Mouse (Mus musculus): ENCODE measurements around the gene Ccnq. TPM values are rescaled to one million over a fixed set of nuclear protein-coding genes. Genes with fewer than 3 reads are reported as not detected.

The Ccnq gene
- 23.8 and 27.7 TPM in 2 replicates for polyA plus RNA-seq (2015; fragmentation: Nextera tagmentation; extraction: Ambion mirVana)

DNA sequence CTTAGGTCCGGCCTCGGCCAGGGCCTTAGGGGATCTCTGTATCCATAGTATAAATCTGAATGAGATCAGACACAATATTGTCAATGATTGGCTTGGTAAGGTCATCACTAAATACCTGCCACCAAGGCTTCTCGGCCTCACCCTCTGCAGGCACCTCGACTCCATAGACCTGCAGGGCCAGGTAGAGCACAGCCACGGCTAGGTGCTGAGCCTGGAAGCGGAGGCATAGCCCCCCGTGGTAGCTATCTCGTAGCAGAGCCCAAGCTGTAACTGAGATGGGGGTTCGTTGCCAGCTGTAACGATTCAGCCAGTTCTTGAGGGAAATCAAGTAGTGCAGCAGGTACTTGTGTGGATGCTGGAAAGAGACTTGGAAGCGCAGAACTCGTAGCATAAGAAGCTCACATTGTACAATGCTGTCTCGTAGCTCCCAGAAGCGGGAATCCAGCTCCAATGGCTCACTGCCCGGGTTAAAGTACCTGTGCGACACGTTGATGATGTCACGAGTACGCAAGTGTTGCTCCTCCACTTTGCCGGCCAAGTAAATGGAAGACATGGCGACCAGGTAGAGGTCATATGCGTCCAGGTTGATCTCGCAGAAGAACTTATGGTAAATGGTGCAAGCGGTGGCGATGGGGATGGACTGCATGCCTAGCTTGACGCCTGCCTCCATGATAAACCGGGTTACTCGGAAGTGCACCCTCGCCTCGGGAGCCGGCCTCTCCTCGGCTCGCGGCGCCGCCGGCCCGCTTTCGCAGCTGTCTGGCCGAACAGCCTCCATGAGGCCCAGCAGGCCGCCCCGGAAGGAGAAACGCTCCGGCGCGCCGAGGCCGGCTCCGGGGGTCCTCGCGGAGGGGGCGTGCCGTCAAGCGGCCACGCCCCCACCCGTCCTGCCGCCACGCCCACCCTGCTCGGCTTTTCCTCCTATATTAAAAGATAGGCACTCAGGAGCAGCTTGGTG is at the start of gene Ccnq:
Gene Ccnq, minus strand, starts transcription at position 845 of the 958 bp plus-strand sequence.
- 9% methylated on average over 59 of the region's 59 CpGs for WGBS

DNA sequence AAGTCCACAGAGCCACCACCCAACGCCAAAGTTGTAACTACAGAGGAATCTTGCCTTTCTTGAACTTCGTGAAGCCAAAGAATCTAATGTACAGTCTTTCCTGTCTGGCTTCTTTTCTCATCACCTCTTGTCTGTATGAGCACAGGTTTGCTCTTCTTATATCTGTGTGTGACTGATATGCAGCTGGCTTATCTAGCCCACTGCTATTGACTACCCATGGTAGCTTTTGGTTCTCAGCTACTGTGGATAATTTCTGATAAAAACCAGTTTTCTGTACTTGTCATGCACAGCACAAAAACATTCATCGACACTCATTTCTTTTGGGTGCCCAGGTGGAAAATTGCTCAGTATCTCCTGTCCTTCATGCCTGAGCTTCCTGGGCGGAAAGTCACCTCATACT is 49.6 kb upstream of the Ccnq start:
- no peak for ATAC-seq (replicated peaks; ENCODE audit: insufficient number of reproducible peaks, insufficient read depth, low FRiP score, low read depth)
- Histone ChIP-seq H3K9ac (no peak overlapping the region), H3K9me3 (replicated peaks) (no peaks in the 10 kb centered on the region), H3K4me2 (no peak overlapping the region), H3K36me3 (no peaks in the 10 kb centered on the region), H3K27ac (no peak overlapping the region), H3K4me1 (replicated peaks) (peaks cover 21% of the 10 kb centered on the region), H3K4me3 (no peak overlapping the region), H3K27me3 (no peaks in the 10 kb centered on the region)
- 80% methylated on average over 4 of the region's 4 CpGs for WGBS

More for the DNA sequence above, at the start of gene Ccnq:
- H3K9ac ChIP-seq = peak within 1 kb of the TSS; percentile 66
- H3K9me3 ChIP-seq (replicated peaks) = no peaks in the 10 kb centered on the region
- H3K4me3 ChIP-seq = peak within 1 kb of the TSS; percentile 70
- H3K27me3 ChIP-seq = no peaks in the 10 kb centered on the region
- H3K4me1 ChIP-seq (replicated peaks) = peaks cover 12% of the 10 kb centered on the region
- peak within 1 kb of the TSS; percentile 70 for H3K27ac ChIP-seq
- peaks cover 6% of the 10 kb centered on the region; the same call in 1 of the 2 replicates for H3K36me3 ChIP-seq
- H3K4me2 ChIP-seq = peak within 1 kb of the TSS; percentile 72
- ATAC-seq (replicated peaks; ENCODE audit: insufficient number of reproducible peaks, insufficient read depth, low FRiP score, low read depth) = peak; percentile 91

DNA sequence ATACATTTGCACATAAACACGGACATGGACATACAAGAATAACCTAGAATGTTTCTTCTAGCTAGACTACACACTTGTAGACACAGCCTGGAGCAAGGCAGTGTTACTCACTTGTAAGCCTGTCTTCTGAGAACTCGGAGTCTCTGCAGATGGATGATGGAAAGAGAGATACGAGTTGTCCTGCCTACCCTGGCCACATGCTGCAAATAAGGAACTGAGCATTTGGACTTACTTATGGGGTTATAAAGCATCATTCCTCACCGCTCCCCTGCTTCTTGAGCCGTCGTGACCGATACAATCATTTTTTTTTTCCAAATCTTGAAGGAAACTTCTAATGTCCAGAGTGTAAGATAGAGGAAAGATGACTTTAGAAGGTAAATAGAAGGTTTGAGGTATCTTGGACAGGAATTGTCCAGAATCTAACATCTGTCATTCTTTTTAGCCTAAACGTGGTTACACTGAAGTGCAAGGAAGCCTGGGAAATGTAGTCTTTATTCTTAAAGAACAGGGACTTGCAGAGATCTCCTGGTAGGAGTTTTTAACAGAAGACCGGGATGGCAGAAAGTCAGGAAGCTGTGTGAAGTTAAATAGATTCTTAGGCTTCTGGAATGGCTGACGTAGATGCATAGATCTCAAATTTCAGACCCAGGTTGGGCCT is 44.7 kb upstream of the Ccnq start:
- Histone ChIP-seq H3K9ac (no peak overlapping the region), H3K9me3 (replicated peaks) (no peaks in the 10 kb centered on the region), H3K4me2 (no peak overlapping the region), H3K4me3 (no peak overlapping the region), H3K4me1 (replicated peaks) (peaks cover 13% of the 10 kb centered on the region), H3K36me3 (no peaks in the 10 kb centered on the region), H3K27ac (no peak overlapping the region), H3K27me3 (no peaks in the 10 kb centered on the region)
- no peak for ATAC-seq (replicated peaks; ENCODE audit: insufficient number of reproducible peaks, insufficient read depth, low FRiP score, low read depth)
- 76% methylated on average over 10 of the region's 10 CpGs for WGBS

DNA sequence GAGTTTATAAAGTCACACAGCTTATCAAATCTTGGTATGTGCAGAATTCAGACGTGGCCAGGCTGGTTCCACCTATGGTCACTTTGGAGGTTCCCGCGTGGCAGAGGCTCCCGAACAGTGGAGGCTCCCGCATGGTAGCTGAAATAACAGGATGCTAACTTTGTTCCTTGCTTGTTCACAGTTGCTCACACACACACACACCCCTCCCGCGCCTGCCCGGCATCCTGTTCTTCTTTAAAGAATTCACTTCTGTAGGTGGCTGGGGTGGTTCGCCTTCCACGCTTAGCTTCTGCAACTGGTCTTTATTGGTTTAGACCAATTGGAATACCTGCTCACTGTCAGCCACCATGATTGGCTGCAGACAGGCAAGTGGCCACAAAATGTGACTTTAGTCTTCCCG is 41.6 kb upstream of the Ccnq start:
- ATAC-seq (replicated peaks; ENCODE audit: insufficient number of reproducible peaks, insufficient read depth, low FRiP score, low read depth) = no peak
- Histone ChIP-seq H3K27me3 (no peaks in the 10 kb centered on the region), H3K4me1 (replicated peaks) (peaks cover 16% of the 10 kb centered on the region), H3K36me3 (no peaks in the 10 kb centered on the region), H3K27ac (no peak overlapping the region), H3K9me3 (replicated peaks) (no peaks in the 10 kb centered on the region), H3K4me3 (no peak overlapping the region), H3K9ac (no peak overlapping the region), H3K4me2 (peak overlapping the region; percentile 39; the same call in 1 of the 2 replicates)
- 75% methylated on average over 11 of the region's 11 CpGs for WGBS

DNA sequence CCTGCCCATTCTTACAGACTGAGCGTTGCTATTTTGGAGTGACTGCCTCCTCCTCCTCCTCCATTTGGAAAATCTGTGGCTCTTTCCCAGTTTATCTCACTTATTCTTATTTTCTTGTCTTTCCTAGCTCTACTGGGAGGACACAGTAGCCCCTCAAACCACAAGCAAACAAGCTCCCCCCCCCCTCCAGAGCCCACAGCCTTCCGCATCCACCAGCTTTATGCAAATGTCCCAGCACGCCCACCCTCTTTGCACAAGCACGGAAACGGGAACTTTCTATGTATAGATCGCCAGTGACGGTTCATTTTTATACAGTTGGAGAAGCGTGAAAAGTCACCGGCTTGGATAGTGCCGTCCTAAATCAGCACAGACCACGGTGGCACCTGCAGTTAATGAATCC is 40.9 kb upstream of the Ccnq start:
- H3K4me1 ChIP-seq (replicated peaks) = peaks cover 16% of the 10 kb centered on the region
- no peaks in the 10 kb centered on the region for H3K27me3 ChIP-seq
- peak overlapping the region; percentile 39 for H3K4me2 ChIP-seq
- no peaks in the 10 kb centered on the region for H3K36me3 ChIP-seq
- ATAC-seq (replicated peaks; ENCODE audit: insufficient number of reproducible peaks, insufficient read depth, low FRiP score, low read depth) = no peak
- H3K9ac ChIP-seq = no peak overlapping the region
- no peaks in the 10 kb centered on the region for H3K9me3 ChIP-seq (replicated peaks)
- H3K27ac ChIP-seq = no peak overlapping the region
- 40% methylated on average over 11 of the region's 11 CpGs for WGBS
- peak overlapping the region; percentile 6; the same call in 1 of the 2 replicates for H3K4me3 ChIP-seq

DNA sequence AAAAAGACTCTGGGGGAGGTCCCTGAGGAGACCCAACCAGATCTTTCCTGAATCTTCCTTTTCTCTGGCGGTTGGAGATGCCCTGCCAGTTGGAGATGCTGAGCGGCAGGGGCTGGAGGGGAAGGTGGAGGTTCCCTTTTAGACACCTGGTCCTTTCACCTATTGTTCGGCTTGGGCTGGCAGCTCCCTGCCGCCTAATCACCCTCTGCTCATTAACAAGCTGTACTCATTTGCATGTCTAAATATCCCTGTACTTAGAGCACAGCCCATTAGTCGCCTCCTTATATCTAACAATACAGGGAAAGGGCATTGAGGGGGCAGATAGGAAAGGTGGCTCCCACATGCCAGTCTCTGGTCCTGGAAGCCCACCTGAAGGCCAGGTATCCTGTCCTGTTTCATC is 40.5 kb upstream of the Ccnq start:
- Histone ChIP-seq H3K36me3 (no peaks in the 10 kb centered on the region), H3K4me2 (peak overlapping the region; percentile 39), H3K27me3 (no peaks in the 10 kb centered on the region), H3K27ac (0 out of 2 replicates have a peak overlapping the region, but pooled peaks have one; percentile 61), H3K9ac (no peak overlapping the region), H3K4me1 (replicated peaks) (peaks cover 16% of the 10 kb centered on the region), H3K9me3 (replicated peaks) (no peaks in the 10 kb centered on the region), H3K4me3 (no peak overlapping the region)
- WGBS = 75% methylated on average over 5 of the region's 5 CpGs
- ATAC-seq (replicated peaks; ENCODE audit: insufficient number of reproducible peaks, insufficient read depth, low FRiP score, low read depth) = no peak

- Histone ChIP-seq H3K4me3 (no peak overlapping the region), H3K36me3 (no peaks in the 10 kb centered on the region), H3K27me3 (no peaks in the 10 kb centered on the region), H3K27ac (peak overlapping the region; percentile 61), H3K4me1 (replicated peaks) (peaks cover 16% of the 10 kb centered on the region), H3K9ac (no peak overlapping the region), H3K9me3 (replicated peaks) (no peaks in the 10 kb centered on the region), H3K4me2 (no peak overlapping the region)
- 26% methylated on average over 4 of the region's 4 CpGs for WGBS
- ATAC-seq (replicated peaks; ENCODE audit: insufficient number of reproducible peaks, insufficient read depth, low FRiP score, low read depth) = peak; percentile 53; the same call in 1 of the 2 replicates
Measured at GRCm38 (mm10) chr11:78791582-78791981, 40.1 kb upstream of the Ccnq start.

- H3K4me1 ChIP-seq (replicated peaks) = peaks cover 22% of the 10 kb centered on the region
- H3K9ac ChIP-seq = no peak overlapping the region
- no peak overlapping the region for H3K4me3 ChIP-seq
- 86% methylated on average over 11 of the region's 11 CpGs for whole genome bisulfite sequencing
- H3K36me3 ChIP-seq = no peaks in the 10 kb centered on the region
- no peak overlapping the region for H3K27ac ChIP-seq
- H3K27me3 ChIP-seq = no peaks in the 10 kb centered on the region
- no peak overlapping the region for H3K4me2 ChIP-seq
- no peaks in the 10 kb centered on the region for H3K9me3 ChIP-seq (replicated peaks)
- ATAC-seq (replicated peaks; ENCODE audit: insufficient number of reproducible peaks, insufficient read depth, low FRiP score, low read depth) = no peak
Measured at GRCm38 (mm10) chr11:78789370-78790060, 38.0 kb upstream of the Ccnq start.

DNA sequence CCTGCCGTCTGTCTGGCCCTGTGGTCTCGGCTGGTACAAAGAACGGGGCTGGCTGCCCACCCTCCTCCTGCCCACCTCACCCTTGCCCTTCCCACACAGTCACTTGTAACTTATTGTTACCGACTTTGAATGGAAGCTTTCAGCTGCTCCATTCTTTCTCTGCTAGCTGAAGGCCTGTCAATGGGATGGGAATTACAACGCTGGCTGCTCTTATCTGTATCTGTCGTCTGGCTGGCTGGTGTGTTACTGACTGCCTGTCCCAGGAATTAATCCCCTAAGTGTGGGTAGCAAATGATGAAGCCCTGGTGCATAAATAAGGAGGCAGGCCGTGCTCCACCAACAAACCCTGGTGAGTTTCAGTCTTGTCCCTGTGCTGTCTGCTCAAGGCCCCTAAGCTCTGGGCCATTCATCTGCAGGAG is 34.5 kb upstream of the Ccnq start:
- 0 out of 2 replicates have a peak overlapping the region, but pooled peaks have one; percentile 27 for H3K27ac ChIP-seq
- no peak overlapping the region for H3K4me3 ChIP-seq
- no peaks in the 10 kb centered on the region for H3K9me3 ChIP-seq (replicated peaks)
- no peaks in the 10 kb centered on the region for H3K36me3 ChIP-seq
- 13% methylated on average over 7 of the region's 7 CpGs for WGBS
- H3K4me1 ChIP-seq (replicated peaks) = peaks cover 14% of the 10 kb centered on the region
- no peak for ATAC-seq (replicated peaks; ENCODE audit: insufficient number of reproducible peaks, insufficient read depth, low FRiP score, low read depth)
- no peak overlapping the region for H3K4me2 ChIP-seq
- no peak overlapping the region for H3K9ac ChIP-seq
- H3K27me3 ChIP-seq = no peaks in the 10 kb centered on the region

DNA sequence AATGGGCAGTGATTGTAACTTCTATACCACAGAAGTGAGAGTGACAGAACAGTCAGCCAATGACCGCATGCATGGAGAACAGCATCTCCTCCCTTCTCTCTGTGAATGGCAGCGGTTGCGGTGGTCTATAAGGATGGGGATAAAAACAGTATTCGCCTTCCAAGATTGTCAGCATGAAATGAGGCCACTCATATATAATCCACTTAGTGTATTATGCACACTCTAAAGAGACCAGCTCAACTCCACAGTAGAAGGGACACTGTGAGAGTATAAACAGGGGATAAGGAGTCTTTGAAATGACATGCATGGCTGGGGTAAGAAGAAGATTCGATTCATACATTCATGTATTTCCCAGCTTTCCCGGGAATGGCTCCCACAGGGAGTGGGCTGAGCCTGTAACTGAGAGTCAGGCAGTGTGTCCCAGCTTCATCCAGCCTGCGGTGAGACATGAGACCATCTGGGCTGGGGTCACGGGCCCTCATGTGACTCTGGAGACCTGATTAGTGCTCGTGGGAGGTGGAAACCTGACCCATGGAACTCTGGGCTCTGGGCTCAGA is 31.3 kb upstream of the Ccnq start:
- no peak for ATAC-seq (replicated peaks; ENCODE audit: insufficient number of reproducible peaks, insufficient read depth, low FRiP score, low read depth)
- Histone ChIP-seq H3K27ac (no peak overlapping the region), H3K9ac (no peak overlapping the region), H3K9me3 (replicated peaks) (no peaks in the 10 kb centered on the region), H3K4me1 (replicated peaks) (peaks cover 13% of the 10 kb centered on the region), H3K36me3 (no peaks in the 10 kb centered on the region), H3K4me3 (no peak overlapping the region), H3K27me3 (no peaks in the 10 kb centered on the region), H3K4me2 (no peak overlapping the region)
- WGBS = 72% methylated on average over 9 of the region's 9 CpGs

- no peak overlapping the region for H3K9ac ChIP-seq
- no peak overlapping the region for H3K4me2 ChIP-seq
- 54% methylated on average over 5 of the region's 5 CpGs for WGBS
- no peak overlapping the region for H3K4me3 ChIP-seq
- H3K27me3 ChIP-seq = no peaks in the 10 kb centered on the region
- ATAC-seq (replicated peaks; ENCODE audit: insufficient number of reproducible peaks, insufficient read depth, low FRiP score, low read depth) = no peak
- H3K4me1 ChIP-seq (replicated peaks) = peaks cover 13% of the 10 kb centered on the region
- no peaks in the 10 kb centered on the region for H3K36me3 ChIP-seq
- no peak overlapping the region for H3K27ac ChIP-seq
- H3K9me3 ChIP-seq (replicated peaks) = no peaks in the 10 kb centered on the region
Measured at GRCm38 (mm10) chr11:78782326-78782725, 30.8 kb upstream of the Ccnq start.

Data from heart, embryonic 15.5 days (tissue).